Mouse (Mus musculus) ES-Bruce4 (cell line): ENCODE measurements around the gene Pip5k1b.

ENCODE experiments used
- CTCF ChIP-seq: IDR thresholded peaks from one replicate; pipeline ENCODE4 v1.8.1; 2011; ENCODE audit warnings: low read depth, low read length
- EP300 ChIP-seq: IDR thresholded peaks from 2 replicates; pipeline ENCODE4 v1.6.1; 2011; ENCODE audit warnings: low read depth, low read length; ENCODE audit not compliant: insufficient read depth
- POLR2A ChIP-seq: IDR thresholded peaks from one replicate; pipeline ENCODE4 v1.8.1; 2011; ENCODE audit warnings: low read length; ENCODE audit not compliant: insufficient read depth

DNA sequence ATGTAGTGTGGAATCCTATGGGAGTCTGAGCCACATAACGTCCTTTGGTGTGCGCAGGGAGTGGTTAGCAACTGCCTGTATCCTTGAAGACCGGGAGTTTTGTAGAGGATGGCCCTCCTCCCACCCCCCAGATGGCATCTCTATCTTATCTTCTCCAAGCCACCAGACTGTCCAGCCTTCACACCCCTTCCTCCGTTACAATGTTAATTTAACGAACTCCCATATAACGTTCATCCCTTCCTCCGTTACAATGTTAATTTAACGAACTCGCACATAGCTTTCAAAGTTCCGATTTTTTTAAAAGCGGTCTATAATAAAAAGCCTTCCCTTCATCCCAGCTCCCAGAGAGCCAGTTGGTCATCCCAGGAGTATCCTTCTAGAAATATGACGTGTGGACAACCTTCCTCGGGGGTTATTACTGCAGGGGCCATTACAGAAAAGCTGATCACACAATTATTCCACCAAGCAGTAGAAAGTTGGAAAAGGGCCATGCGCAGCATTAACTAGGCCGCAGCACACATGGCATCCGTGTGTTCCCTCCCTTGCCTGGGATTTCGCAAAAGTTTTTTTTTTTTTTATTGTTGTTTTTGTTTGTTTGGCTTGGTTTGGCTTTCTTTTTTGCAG, 13.9 kb downstream of the Pip5k1b start:
- TF ChIP-seq CTCF = no peak
- no peak for TF ChIP-seq POLR2A
- TF ChIP-seq EP300 = no peak
